Comparison of ENCODE assay signal across 14 mouse cellular contexts in genomic region chr12:69293815-69294214, GRCm38 (mm10). TPM values are rescaled to one million over a fixed set of nuclear protein-coding genes. Genes with fewer than 3 reads are reported as not detected.
A peak's percentile ranks its signal among the peaks of the same experiment; 100 is the strongest.
DNase-seq lines count a peak whose midpoint lies in the region; ATAC-seq lines count a peak whose summit lies in the region.
"Had no signal": no experiment of that assay in that cellular context is flagged by ENCODE, and none has a peak within 500 bp of the region (broad histone marks: within the 10 kb centered on the region; RNA-seq: fewer than 3 reads in every experiment).

No protein-coding gene starts in this region.

- H3K4me2 ChIP-seq in midbrain, embryonic 11.5 days: no peak overlapping the region
- H3K4me2 ChIP-seq in midbrain, embryonic 16.5 days (ENCODE audit: low read length): no peak overlapping the region
- H3K4me2 ChIP-seq in liver, embryonic 13.5 days: peak overlapping the region; percentile 60
- H3K4me2 ChIP-seq: neural tube, embryonic 12.5 days had no signal

- peak; percentile 35 for DNase-seq in midbrain, embryonic 11.5 days (ENCODE audit: low spot score, missing footprints)
- peak; percentile 86 for DNase-seq in c-Kit-positive CD71-positive TER-119-positive erythroid progenitor cells, embryonic 14.5 days (ENCODE audit: low spot score)
- DNase-seq in liver, embryonic 13.5 days: peak; percentile 85
- DNase-seq in spleen, postnatal 4 days (ENCODE audit: low spot score in 2 of 2): peak; percentile 69 to 74
- DNase-seq in adrenal gland, adult (ENCODE audit: inconsistent age in 2 of 2, low spot score in 1 of 2): no peak
- DNase-seq in left cerebral cortex, adult 8-10 months (ENCODE audit: low spot score in 2 of 2): no peak
- DNase-seq: adrenal gland, postnatal 25 days; cerebellum, adult 11 months; heart, postnatal 10 days; lung, postnatal 4 days had no signal

- H3K4me1 ChIP-seq in midbrain, embryonic 11.5 days (ENCODE audit: control insufficient read depth, insufficient read depth, low read length): peaks cover 10% of the 10 kb centered on the region; the same call in 1 of the 2 replicates
- peaks cover 13% of the 10 kb centered on the region for H3K4me1 ChIP-seq in midbrain, embryonic 16.5 days (ENCODE audit: control insufficient read depth, insufficient read depth, low read length)
- H3K4me1 ChIP-seq in liver, embryonic 13.5 days (replicated peaks): peaks cover 72% of the 10 kb centered on the region

- no peaks in the 10 kb centered on the region for H3K9me3 ChIP-seq in midbrain, embryonic 11.5 days (ENCODE audit: control insufficient read depth, low read length)
- no peaks in the 10 kb centered on the region for H3K9me3 ChIP-seq in midbrain, embryonic 16.5 days (replicated peaks; ENCODE audit: control insufficient read depth, low read length, poor library complexity, severe bottlenecking)
- H3K9me3 ChIP-seq in liver, embryonic 13.5 days (replicated peaks): no peaks in the 10 kb centered on the region
- H3K9me3 ChIP-seq: neural tube, embryonic 12.5 days had no signal

- ATAC-seq in midbrain, embryonic 11.5 days (ENCODE audit: low FRiP score): no peak
- no peak for ATAC-seq in midbrain, embryonic 16.5 days
- ATAC-seq in liver, embryonic 13.5 days (ENCODE audit: low read depth): peak; percentile 93
- ATAC-seq: inflammation-experienced regulatory T-cells, adult 6 months had no signal

- H3K9ac ChIP-seq in midbrain, embryonic 11.5 days (ENCODE audit: low read length): no peak overlapping the region
- no peak overlapping the region for H3K9ac ChIP-seq in midbrain, embryonic 16.5 days (ENCODE audit: low read depth, low read length)
- peak overlapping the region; percentile 68 for H3K9ac ChIP-seq in liver, embryonic 13.5 days
- H3K9ac ChIP-seq: neural tube, embryonic 12.5 days had no signal

- WGBS in midbrain, embryonic 11.5 days: 54% methylated on average over 2 of the region's 2 CpGs
- 76% methylated on average over 2 of the region's 2 CpGs for WGBS in midbrain, embryonic 16.5 days
- 15% methylated on average over 2 of the region's 2 CpGs for WGBS in liver, embryonic 13.5 days (ENCODE audit: insufficient replicate concordance)

- no peaks in the 10 kb centered on the region for H3K36me3 ChIP-seq in midbrain, embryonic 11.5 days (ENCODE audit: control insufficient read depth, insufficient read depth, low read length)
- H3K36me3 ChIP-seq in midbrain, embryonic 16.5 days (ENCODE audit: control insufficient read depth, insufficient read depth, low read length): no peaks in the 10 kb centered on the region
- H3K36me3 ChIP-seq in liver, embryonic 13.5 days: no peaks in the 10 kb centered on the region; the same call in 1 of the 2 replicates
- H3K36me3 ChIP-seq: neural tube, embryonic 12.5 days had no signal

- H3K4me3 ChIP-seq in midbrain, embryonic 11.5 days (ENCODE audit: low read depth, low read length): no peak overlapping the region
- no peak overlapping the region for H3K4me3 ChIP-seq in midbrain, embryonic 16.5 days (ENCODE audit: low read depth, low read length)
- H3K4me3 ChIP-seq in liver, embryonic 13.5 days (replicated peaks): peak overlapping the region; percentile 24
- H3K4me3 ChIP-seq: neural tube, embryonic 12.5 days had no signal

- H3K27ac ChIP-seq in midbrain, embryonic 11.5 days (ENCODE audit: low read depth, low read length): no peak overlapping the region
- no peak overlapping the region for H3K27ac ChIP-seq in midbrain, embryonic 16.5 days (ENCODE audit: low read length)
- peak overlapping the region; percentile 96 for H3K27ac ChIP-seq in liver, embryonic 13.5 days
- H3K27ac ChIP-seq: kidney, postnatal 0 days; neural tube, embryonic 12.5 days had no signal

- H3K27me3 ChIP-seq in midbrain, embryonic 11.5 days (ENCODE audit: control insufficient read depth, insufficient read depth, low read length): no peaks in the 10 kb centered on the region
- H3K27me3 ChIP-seq in midbrain, embryonic 16.5 days (ENCODE audit: control insufficient read depth, insufficient read depth, low read depth, low read length): no peaks in the 10 kb centered on the region
- H3K27me3 ChIP-seq in liver, embryonic 13.5 days: no peaks in the 10 kb centered on the region
- H3K27me3 ChIP-seq: neural tube, embryonic 12.5 days had no signal

RNA-seq across cellular contexts. Expression of gene Klhdc2, which starts 2.7 kb away (rescaled TPM):
- 272 and 275 TPM in 2 replicates for polyA plus RNA-seq in midbrain, embryonic 11.5 days (2014; fragmentation: Nextera tagmentation; extraction: Ambion mirVana)
- 282 and 300 TPM in 2 replicates for polyA plus RNA-seq in midbrain, embryonic 16.5 days (2015; fragmentation: Nextera tagmentation; extraction: Ambion mirVana)
- polyA plus RNA-seq in liver, embryonic 13.5 days (2015; fragmentation: Nextera tagmentation; extraction: Ambion mirVana): 102 and 104 TPM in 2 replicates
- total RNA-seq in left cerebral cortex, adult 8-10 months (2022): 100 to 1,000 TPM; 126 to 141 (median 133) TPM

RNA-seq across cellular contexts. Expression of gene Klhdc1, which starts 52.8 kb away (rescaled TPM):
- polyA plus RNA-seq in midbrain, embryonic 11.5 days (2014; fragmentation: Nextera tagmentation; extraction: Ambion mirVana): 2.9 and 3.3 TPM in 2 replicates
- polyA plus RNA-seq in midbrain, embryonic 16.5 days (2015; fragmentation: Nextera tagmentation; extraction: Ambion mirVana): 15.6 and 19.3 TPM in 2 replicates
- polyA plus RNA-seq in liver, embryonic 13.5 days (2015; fragmentation: Nextera tagmentation; extraction: Ambion mirVana): 3.7 and 3.9 TPM in 2 replicates
- total RNA-seq in left cerebral cortex, adult 8-10 months (2022): 10 to 100 TPM; 21.8 to 23.6 (median 22.9) TPM

Comparison
In these comparisons a context has a peak if more than half of its experiments do, and no peak if none do; other contexts are left out.
1. DNase-seq: peak in midbrain, embryonic 11.5 days (single experiment), c-Kit-positive CD71-positive TER-119-positive erythroid progenitor cells, embryonic 14.5 days (single experiment), liver, embryonic 13.5 days (single experiment) and spleen, postnatal 4 days (2 of 2); none in adrenal gland, adult (0 of 2) and left cerebral cortex, adult 8-10 months (0 of 2).